Mouse (Mus musculus) megakaryocyte, embryonic 14.5 days (primary cell): ENCODE data around the gene Trmt13.

ENCODE experiments used
- FLI1 ChIP-seq: IDR thresholded peaks from 2 replicates; pipeline ENCODE4 v1.6.1; 2012; ENCODE audit warnings: low read length, inconsistent platforms, mixed read lengths
- GATA1 ChIP-seq: IDR thresholded peaks from 3 replicates; pipeline ENCODE4 v1.6.1; 2012; ENCODE audit warnings: mixed read lengths, low read length, inconsistent platforms, borderline replicate concordance

- TF ChIP-seq GATA1 (no peak), FLI1 (no peak)
These were observed 37.7 kb upstream of the Trmt13 start for GRCm38 (mm10) chr3:116652033-116652446.
